Mouse (Mus musculus) midbrain, embryonic 13.5 days (tissue): ENCODE measurements around the gene Trak2. TPM values are rescaled to one million over a fixed set of nuclear protein-coding genes. Genes with fewer than 3 reads are reported as not detected.
"Not testable (repeated sequence)": the region's sequence is repeated elsewhere in the genome, so short reads cannot be mapped to it uniquely, and the experiment has no call there.

Experiments
- ATAC-seq: fragments of 200-750 bp; cut with Nextera tagmentation; 2 replicates; pipeline ENCODE4 v1.8.0; 2017; ENCODE audit warnings: mild to moderate bottlenecking, moderate TSS enrichment, moderate library complexity
- H3K27ac ChIP-seq: fragments of 300-500 bp; sonication (generic); 2 replicates; pipeline ENCODE4 v1.5.1; 2015; ENCODE audit warnings: inconsistent platforms, mild to moderate bottlenecking, moderate library complexity
- H3K27me3 ChIP-seq: fragments of 300-500 bp; sonication (generic); 2 replicates; pipeline ENCODE4 v1.6.1; 2015; ENCODE audit warnings: mild to moderate bottlenecking, inconsistent platforms
- H3K36me3 ChIP-seq: fragments of 300-500 bp; sonication (generic); 2 replicates; pipeline ENCODE4 v1.6.1; 2015; ENCODE audit warnings: mild to moderate bottlenecking, inconsistent platforms
- H3K4me1 ChIP-seq: fragments of 300-500 bp; sonication (generic); replicated peaks from 2 replicates; pipeline ENCODE4 v1.6.1; 2015; ENCODE audit warnings: inconsistent platforms
- H3K4me2 ChIP-seq: fragments of 300-500 bp; sonication (generic); replicated peaks from 2 replicates; pipeline ENCODE4 v1.6.1; 2015; ENCODE audit warnings: moderate library complexity, mild to moderate bottlenecking, inconsistent platforms
- H3K4me3 ChIP-seq: fragments of 300-500 bp; sonication (generic); replicated peaks from 2 replicates; pipeline ENCODE4 v1.5.1; 2015; ENCODE audit warnings: mild to moderate bottlenecking, inconsistent platforms
- H3K9ac ChIP-seq: fragments of 300-500 bp; sonication (generic); replicated peaks from 2 replicates; pipeline ENCODE4 v1.6.1; 2015; ENCODE audit warnings: mild to moderate bottlenecking, inconsistent platforms
- H3K9me3 ChIP-seq: fragments of 300-500 bp; sonication (generic); 2 replicates; pipeline ENCODE4 v1.6.1; 2016; ENCODE audit warnings: mild to moderate bottlenecking, inconsistent platforms
- WGBS: fragments of 180-500 bp; shearing (Covaris S2); methylation state at CpG from one replicate; pipeline ENCODE4 v1.1.7; 2015; 5-methylcytosine and 5-hydroxymethylcytosine counted together
- polyA plus RNA-seq: library from polyadenylated mRNA; unstranded; fragments of >200 nt; fragmentation: Nextera tagmentation; extraction: Ambion mirVana; gene quantifications from 2 replicates; pipeline ENCODE4 v1.2.1, GENCODE M21; 2015

Trak2 gene
- polyA plus RNA-seq, 1 experiment from 2014 or later: 17.9 TPM

DNA sequence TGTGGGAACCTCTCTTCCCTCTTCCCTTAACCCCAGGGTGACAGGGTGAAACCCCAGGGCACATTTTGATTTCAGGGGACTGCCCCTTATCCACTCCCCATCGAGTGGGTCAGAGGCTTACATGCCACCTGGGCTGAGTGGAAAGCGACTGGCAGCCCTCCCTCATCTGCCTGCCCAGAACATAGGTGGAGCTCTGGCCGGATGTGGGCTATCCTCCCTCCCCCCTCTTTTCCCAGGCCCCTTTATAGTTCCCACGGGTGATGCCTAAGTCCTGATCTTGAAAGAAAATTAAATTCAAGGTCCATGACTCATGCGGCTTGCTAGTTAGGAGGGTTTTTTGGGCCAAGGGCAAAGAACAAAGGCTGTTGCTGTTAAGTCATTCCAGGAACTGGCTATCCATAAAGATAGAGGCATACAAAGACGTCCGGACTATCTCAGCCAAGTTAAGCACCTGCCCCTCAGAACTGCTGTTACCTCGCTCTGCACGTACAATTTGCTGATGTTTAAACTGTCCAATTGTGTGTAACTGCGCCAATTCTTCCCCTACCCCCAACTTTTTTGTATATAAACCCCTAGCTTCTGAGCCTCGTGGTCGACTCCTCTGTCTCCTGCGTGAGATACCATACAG is 113.4 kb downstream of the Trak2 start:
- ATAC-seq, H3K9me3 ChIP-seq, H3K36me3 ChIP-seq, H3K9ac ChIP-seq, H3K4me2 ChIP-seq, H3K27me3 ChIP-seq, H3K4me1 ChIP-seq, H3K4me3 ChIP-seq, H3K27ac ChIP-seq: not testable (repeated sequence)
- WGBS: 77% methylated on average over 13 of the region's 13 CpGs

DNA sequence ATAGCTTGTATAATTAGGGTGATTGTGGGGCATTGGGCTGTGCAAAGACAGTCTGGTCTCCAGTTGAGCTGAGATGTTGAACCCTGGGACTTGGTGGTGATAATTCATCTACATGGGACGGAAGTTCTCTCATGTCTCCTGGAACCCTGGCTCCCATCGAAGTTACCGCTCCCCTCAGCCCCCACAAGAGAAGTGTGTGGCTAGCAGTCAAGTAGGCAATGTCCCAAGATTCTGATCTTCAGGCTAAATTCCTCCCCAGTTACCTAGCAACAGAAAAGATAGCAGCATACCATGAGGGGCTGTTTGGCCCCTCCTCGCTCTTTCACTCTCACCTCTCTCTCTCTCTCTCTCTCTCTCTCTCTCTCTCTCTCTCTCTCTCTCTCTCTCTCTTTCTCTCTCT is 114.1 kb downstream of the Trak2 start:
- H3K27me3 ChIP-seq, H3K36me3 ChIP-seq, H3K4me2 ChIP-seq, H3K27ac ChIP-seq, H3K9me3 ChIP-seq, H3K4me3 ChIP-seq, H3K9ac ChIP-seq, ATAC-seq, H3K4me1 ChIP-seq: not testable (repeated sequence)
- WGBS: 70% methylated on average over 4 of the region's 4 CpGs

DNA sequence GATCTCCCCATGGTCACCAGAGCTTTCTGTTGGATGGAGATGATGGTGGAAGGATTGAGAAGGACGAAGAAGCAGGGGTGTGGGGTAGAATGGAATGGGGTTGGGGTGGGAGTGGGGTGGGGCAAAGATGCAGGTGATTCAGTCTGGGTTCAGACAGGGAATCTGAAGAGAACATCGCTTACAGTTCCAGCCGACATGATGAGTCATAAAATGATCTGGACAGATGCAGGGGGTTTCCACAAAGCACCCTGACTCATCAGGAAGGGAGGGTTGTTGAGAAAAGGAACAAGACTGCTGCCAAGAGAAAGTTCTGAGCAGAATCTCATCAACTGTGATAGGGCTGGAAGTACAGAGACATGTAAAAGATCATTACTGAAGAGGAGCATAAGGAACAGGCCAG is 116.4 kb downstream of the Trak2 start:
- not testable (repeated sequence) for H3K4me2 ChIP-seq

More for the DNA sequence above, 116.4 kb downstream of the Trak2 start:
- ATAC-seq, H3K36me3 ChIP-seq, H3K4me3 ChIP-seq, H3K27me3 ChIP-seq, H3K27ac ChIP-seq, H3K9ac ChIP-seq, H3K4me1 ChIP-seq, H3K9me3 ChIP-seq: not testable (repeated sequence)
- WGBS: 82% methylated on average over 3 of the region's 3 CpGs

Other genes starting within 250 kb of the Trak2 start
- gene Casp8, start 178.1 kb downstream of the Trak2 start, polyA plus RNA-seq: 5.4 and 6.7 TPM in 2 replicates
- gene Stradb, start 92 bp upstream of the Trak2 start, polyA plus RNA-seq: 74.9 and 77.0 TPM in 2 replicates
- not detected in 2 replicates for gene C2cd6, start 121.5 kb upstream of the Trak2 start, polyA plus RNA-seq
- gene Tmem237, start 147.0 kb upstream of the Trak2 start, polyA plus RNA-seq: 46.6 and 47.9 TPM in 2 replicates
- gene Mpp4, start 190.0 kb upstream of the Trak2 start, polyA plus RNA-seq: 0.46 and 0.59 TPM in 2 replicates